ENCODE assay signal across 8 mouse cellular contexts in the genomic region with DNA sequence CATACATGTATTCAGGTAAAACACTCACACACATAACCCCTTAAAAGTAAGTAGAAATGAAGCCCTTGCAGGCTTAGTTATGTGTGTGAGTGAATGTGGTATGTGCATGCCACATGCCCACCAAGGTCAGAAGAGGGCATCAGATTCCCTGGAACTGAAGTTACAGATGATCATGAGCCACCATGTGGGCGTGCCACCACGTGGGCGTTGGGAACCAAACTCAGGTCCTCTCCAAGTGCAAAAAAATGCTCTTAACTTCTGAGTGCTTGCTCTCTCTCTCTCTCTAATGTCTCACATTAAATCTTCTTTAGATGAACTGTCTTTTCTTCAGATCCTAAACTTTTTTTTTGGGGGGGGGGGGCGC. TPM values are rescaled to one million over a fixed set of nuclear protein-coding genes. Genes with fewer than 3 reads are reported as not detected.
DNase-seq lines count a peak whose midpoint lies in the region; ATAC-seq and TF ChIP-seq lines count a peak whose summit lies in the region.

A gene (minus strand): TSS at position 139 of the 364 bp plus-strand sequence.

- H3K9me3 ChIP-seq in embryonic facial prominence, embryonic 10.5 days, result no peaks in the 10 kb centered on the region
- no peaks in the 10 kb centered on the region for H3K9me3 ChIP-seq in heart, embryonic 15.5 days (replicated peaks)
- no peaks in the 10 kb centered on the region for H3K9me3 ChIP-seq in lung, postnatal 0 days (ENCODE audit: low read length)
- no peaks in the 10 kb centered on the region for H3K9me3 ChIP-seq in stomach, embryonic 16.5 days (replicated peaks; ENCODE audit: control insufficient read depth, low read length)

- 36% methylated on average over 4 of the region's 4 CpGs for WGBS in embryonic facial prominence, embryonic 10.5 days
- WGBS in heart, embryonic 15.5 days, result 14% methylated on average over 4 of the region's 4 CpGs
- 15% methylated on average over 4 of the region's 4 CpGs for WGBS in lung, postnatal 0 days
- WGBS in stomach, embryonic 16.5 days, result 13% methylated on average over 4 of the region's 4 CpGs

- H3K27me3 ChIP-seq in embryonic facial prominence, embryonic 10.5 days (replicated peaks; ENCODE audit: low read depth, poor library complexity, severe bottlenecking), result no peaks in the 10 kb centered on the region
- no peaks in the 10 kb centered on the region for H3K27me3 ChIP-seq in heart, embryonic 15.5 days
- no peaks in the 10 kb centered on the region for H3K27me3 ChIP-seq in lung, postnatal 0 days (replicated peaks; ENCODE audit: insufficient read depth, low read length)
- H3K27me3 ChIP-seq in stomach, embryonic 16.5 days (ENCODE audit: control insufficient read depth, insufficient read depth, low read length), result no peaks in the 10 kb centered on the region

- ATAC-seq in heart, embryonic 15.5 days (replicated peaks; ENCODE audit: insufficient number of reproducible peaks, insufficient read depth, low FRiP score, low read depth), result no peak
- ATAC-seq in lung, postnatal 0 days, result no peak
- no peak for ATAC-seq in stomach, embryonic 16.5 days (ENCODE audit: insufficient read depth, low FRiP score)

- no peak for TF ChIP-seq CTCF in lung, postnatal 0 days (IDR thresholded peaks at IDR 0.05)

- H3K4me2 ChIP-seq in heart, embryonic 15.5 days, result peak within 1 kb of the TSS; percentile 85
- H3K4me2 ChIP-seq in lung, postnatal 0 days (replicated peaks; ENCODE audit: low read depth, low read length), result peak within 1 kb of the TSS; percentile 91
- peak within 1 kb of the TSS; percentile 73 for H3K4me2 ChIP-seq in stomach, embryonic 16.5 days (ENCODE audit: low read depth, low read length)

- TF ChIP-seq EP300 in lung, postnatal 0 days (IDR thresholded peaks at IDR 0.05), result no peak

- peaks cover 42% of the 10 kb centered on the region for H3K36me3 ChIP-seq in embryonic facial prominence, embryonic 10.5 days (replicated peaks)
- H3K36me3 ChIP-seq in heart, embryonic 15.5 days, result peaks cover 19% of the 10 kb centered on the region
- no peaks in the 10 kb centered on the region for H3K36me3 ChIP-seq in lung, postnatal 0 days (ENCODE audit: insufficient read depth, low read length)
- H3K36me3 ChIP-seq in stomach, embryonic 16.5 days (ENCODE audit: control insufficient read depth, insufficient read depth, low read length), result no peaks in the 10 kb centered on the region

- no peak for DNase-seq in urinary bladder, adult 2 months (ENCODE audit: low spot score)
- DNase-seq in urinary bladder, postnatal 4 days (ENCODE audit: low spot score in 2 of 2), result no peak
- DNase-seq in embryonic facial prominence, embryonic 10.5 days (ENCODE audit: low spot score), result no peak
- peak; percentile 33 to 54 for DNase-seq in kidney, postnatal 4 days
- peak; percentile 25 for DNase-seq in lung, postnatal 0 days (ENCODE audit: low spot score)
- no peak for DNase-seq in cerebellum, postnatal 4 days (ENCODE audit: low spot score in 2 of 2)

- H3K4me3 ChIP-seq in embryonic facial prominence, embryonic 10.5 days, result peak within 1 kb of the TSS; percentile 68
- peak within 1 kb of the TSS; percentile 68 for H3K4me3 ChIP-seq in heart, embryonic 15.5 days
- H3K4me3 ChIP-seq in lung, postnatal 0 days (ENCODE audit: low read depth, low read length), result peak within 1 kb of the TSS; percentile 88
- peak within 1 kb of the TSS; percentile 71 for H3K4me3 ChIP-seq in stomach, embryonic 16.5 days (replicated peaks; ENCODE audit: low read length)

- peaks cover 23% of the 10 kb centered on the region for H3K4me1 ChIP-seq in embryonic facial prominence, embryonic 10.5 days
- H3K4me1 ChIP-seq in heart, embryonic 15.5 days (replicated peaks), result peaks cover 13% of the 10 kb centered on the region
- H3K4me1 ChIP-seq in lung, postnatal 0 days (ENCODE audit: insufficient read depth, low read depth, low read length), result peaks cover 5% of the 10 kb centered on the region; the same call in 1 of the 2 replicates
- 0 out of 2 replicates have a peak, but pooled peaks cover 6% of the 10 kb centered on the region for H3K4me1 ChIP-seq in stomach, embryonic 16.5 days (ENCODE audit: control insufficient read depth, insufficient read depth, low read length)

- peak within 1 kb of the TSS; percentile 70 for H3K9ac ChIP-seq in heart, embryonic 15.5 days
- peak within 1 kb of the TSS; percentile 71 for H3K9ac ChIP-seq in lung, postnatal 0 days (replicated peaks; ENCODE audit: low read depth)
- H3K9ac ChIP-seq in stomach, embryonic 16.5 days (ENCODE audit: low read length), result peak within 1 kb of the TSS; percentile 85

- H3K27ac ChIP-seq in embryonic facial prominence, embryonic 10.5 days (replicated peaks), result peak within 1 kb of the TSS; percentile 86
- H3K27ac ChIP-seq in heart, embryonic 15.5 days, result peak within 1 kb of the TSS; percentile 89
- peak within 1 kb of the TSS; percentile 88 for H3K27ac ChIP-seq in lung, postnatal 0 days (ENCODE audit: low read length)
- H3K27ac ChIP-seq in stomach, embryonic 16.5 days (ENCODE audit: low read length), result peak within 1 kb of the TSS; percentile 79

RNA-seq across cellular contexts. Expression of the gene that starts here (rescaled TPM):
- polyA plus RNA-seq in urinary bladder, adult 2 months (2012; rRNA removed), result 82.8 and 98.7 TPM in 2 replicates
- 30.5 and 36.8 TPM in 2 replicates for polyA plus RNA-seq in embryonic facial prominence, embryonic 10.5 days (2016; fragmentation: Nextera tagmentation; extraction: Ambion mirVana)
- polyA plus RNA-seq in heart, embryonic 15.5 days (2015; fragmentation: Nextera tagmentation; extraction: Ambion mirVana), result 59.4 and 93.4 TPM in 2 replicates
- 75.9 and 77.2 TPM in 2 replicates for polyA plus RNA-seq in lung, postnatal 0 days (2015; fragmentation: Nextera tagmentation; extraction: Ambion mirVana)
- polyA plus RNA-seq in stomach, embryonic 16.5 days (2015; fragmentation: Nextera tagmentation; extraction: Ambion mirVana), result 55.0 and 59.5 TPM in 2 replicates

Comparison
In these comparisons a context has a peak if more than half of its experiments do, and no peak if none do; other contexts are left out.
1. DNase-seq: peak in kidney, postnatal 4 days (2 of 2) and lung, postnatal 0 days (single experiment); none in urinary bladder, adult 2 months (single experiment), urinary bladder, postnatal 4 days (0 of 2), embryonic facial prominence, embryonic 10.5 days (single experiment) and cerebellum, postnatal 4 days (0 of 2).
2. Peak in every context shown above with its lines, with median percentiles within 50 percentile points of each other: H3K27ac ChIP-seq, H3K4me3 ChIP-seq, H3K4me2 ChIP-seq and H3K9ac ChIP-seq.